Mouse (Mus musculus): ENCODE measurements around the gene Prkab1. TPM values are rescaled to one million over a fixed set of nuclear protein-coding genes. Genes with fewer than 3 reads are reported as not detected.

Prkab1 gene
- total and polyA plus RNA-seq, 2 experiments, result 13.6 to 48.5 TPM

GRCm38 (mm10) chr5:116031190-116031577 lies 6.9 kb upstream of the Prkab1 start:
- DNase-seq (ENCODE audit: extremely low read depth, low read depth, low spot score), result peak; percentile 15
- H3K79me2 ChIP-seq (ENCODE audit: control insufficient read depth, insufficient read depth, low read length), result no peaks in the 10 kb centered on the region
- no peak overlapping the region for H3K9ac ChIP-seq (ENCODE audit: low read depth, low read length)
- no peaks in the 10 kb centered on the region for H3K4me1 ChIP-seq (ENCODE audit: control insufficient read depth, insufficient read depth, low read length)
- no peak overlapping the region for H3K4me3 ChIP-seq (ENCODE audit: insufficient read depth, low read depth, low read length)
- H3K36me3 ChIP-seq (ENCODE audit: control insufficient read depth, insufficient read depth, low read length), result no peaks in the 10 kb centered on the region
- no peaks in the 10 kb centered on the region for H3K27me3 ChIP-seq (ENCODE audit: control insufficient read depth, insufficient read depth, low read length)
- no peak overlapping the region for H3K27ac ChIP-seq (replicated peaks; ENCODE audit: insufficient read depth, low read depth, low read length)
- WGBS, result 7% methylated on average over 14 of the region's 14 CpGs
- TF ChIP-seq POLR2A (IDR thresholded peaks at IDR 0.05; ENCODE audit: extremely low read depth, insufficient read depth, low read length), result no peak
- peak; percentile 85 for TF ChIP-seq CTCF (IDR thresholded peaks at IDR 0.05; ENCODE audit: low read depth, low read length)

- H3K4me3 ChIP-seq (ENCODE audit: insufficient read depth, low read depth, low read length), result no peak overlapping the region
- DNase-seq (ENCODE audit: extremely low read depth, low read depth, low spot score), result no peak
- no peaks in the 10 kb centered on the region for H3K79me2 ChIP-seq (ENCODE audit: control insufficient read depth, insufficient read depth, low read length)
- no peak overlapping the region for H3K27ac ChIP-seq (replicated peaks; ENCODE audit: insufficient read depth, low read depth, low read length)
- TF ChIP-seq CTCF (IDR thresholded peaks at IDR 0.05; ENCODE audit: low read depth, low read length), result no peak
- no peak for TF ChIP-seq POLR2A (IDR thresholded peaks at IDR 0.05; ENCODE audit: extremely low read depth, insufficient read depth, low read length)
- no peaks in the 10 kb centered on the region for H3K36me3 ChIP-seq (ENCODE audit: control insufficient read depth, insufficient read depth, low read length)
- H3K9ac ChIP-seq (ENCODE audit: low read depth, low read length), result no peak overlapping the region
- no peaks in the 10 kb centered on the region for H3K27me3 ChIP-seq (ENCODE audit: control insufficient read depth, insufficient read depth, low read length)
- WGBS, result 24% methylated on average over 19 of the region's 19 CpGs
- H3K4me1 ChIP-seq (ENCODE audit: control insufficient read depth, insufficient read depth, low read length), result no peaks in the 10 kb centered on the region
Measured at GRCm38 (mm10) chr5:116030566-116031189, 6.4 kb upstream of the Prkab1 start.

- Histone ChIP-seq H3K27ac (replicated peaks; ENCODE audit: insufficient read depth, low read depth, low read length) (no peak overlapping the region), H3K79me2 (ENCODE audit: control insufficient read depth, insufficient read depth, low read length) (no peaks in the 10 kb centered on the region), H3K27me3 (ENCODE audit: control insufficient read depth, insufficient read depth, low read length) (no peaks in the 10 kb centered on the region), H3K4me1 (ENCODE audit: control insufficient read depth, insufficient read depth, low read length) (no peaks in the 10 kb centered on the region), H3K4me3 (ENCODE audit: insufficient read depth, low read depth, low read length) (no peak overlapping the region), H3K36me3 (ENCODE audit: control insufficient read depth, insufficient read depth, low read length) (no peaks in the 10 kb centered on the region), H3K9ac (ENCODE audit: low read depth, low read length) (no peak overlapping the region)
- DNase-seq (ENCODE audit: extremely low read depth, low read depth, low spot score), result no peak
- TF ChIP-seq CTCF (IDR thresholded peaks at IDR 0.05; ENCODE audit: low read depth, low read length) (no peak), POLR2A (IDR thresholded peaks at IDR 0.05; ENCODE audit: extremely low read depth, insufficient read depth, low read length) (no peak)
- WGBS, result 65% methylated on average over 7 of the region's 7 CpGs
Measured at GRCm38 (mm10) chr5:116029071-116029470, 4.8 kb upstream of the Prkab1 start.

GRCm38 (mm10) chr5:116026561-116026960 lies 2.3 kb upstream of the Prkab1 start:
- WGBS, result 72% methylated on average over 14 of the region's 14 CpGs
- no peak overlapping the region for H3K27ac ChIP-seq (replicated peaks; ENCODE audit: insufficient read depth, low read depth, low read length)
- TF ChIP-seq CTCF (IDR thresholded peaks at IDR 0.05; ENCODE audit: low read depth, low read length) (no peak), POLR2A (IDR thresholded peaks at IDR 0.05; ENCODE audit: extremely low read depth, insufficient read depth, low read length) (no peak)
- peaks cover 13% of the 10 kb centered on the region for H3K4me1 ChIP-seq (ENCODE audit: control insufficient read depth, insufficient read depth, low read length)
- peaks cover 6% of the 10 kb centered on the region; the same call in 1 of the 2 replicates for H3K79me2 ChIP-seq (ENCODE audit: control insufficient read depth, insufficient read depth, low read length)
- H3K27me3 ChIP-seq (ENCODE audit: control insufficient read depth, insufficient read depth, low read length), result no peaks in the 10 kb centered on the region
- DNase-seq (ENCODE audit: extremely low read depth, low read depth, low spot score), result no peak
- no peak overlapping the region for H3K9ac ChIP-seq (ENCODE audit: low read depth, low read length)
- no peak overlapping the region for H3K4me3 ChIP-seq (ENCODE audit: insufficient read depth, low read depth, low read length)
- no peaks in the 10 kb centered on the region for H3K36me3 ChIP-seq (ENCODE audit: control insufficient read depth, insufficient read depth, low read length)

GRCm38 (mm10) chr5:116026107-116026506 lies 1.8 kb upstream of the Prkab1 start:
- TF ChIP-seq POLR2A (IDR thresholded peaks at IDR 0.05; ENCODE audit: extremely low read depth, insufficient read depth, low read length) (no peak), CTCF (IDR thresholded peaks at IDR 0.05; ENCODE audit: low read depth, low read length) (no peak)
- H3K79me2 ChIP-seq (ENCODE audit: control insufficient read depth, insufficient read depth, low read length), result peaks cover 8% of the 10 kb centered on the region; the same call in 1 of the 2 replicates
- DNase-seq (ENCODE audit: extremely low read depth, low read depth, low spot score), result no peak
- H3K9ac ChIP-seq (ENCODE audit: low read depth, low read length), result no peak overlapping the region
- H3K36me3 ChIP-seq (ENCODE audit: control insufficient read depth, insufficient read depth, low read length), result peaks cover 1% of the 10 kb centered on the region; the same call in 1 of the 2 replicates
- H3K27ac ChIP-seq (replicated peaks; ENCODE audit: insufficient read depth, low read depth, low read length), result no peak overlapping the region
- H3K4me1 ChIP-seq (ENCODE audit: control insufficient read depth, insufficient read depth, low read length), result peaks cover 17% of the 10 kb centered on the region
- H3K4me3 ChIP-seq (ENCODE audit: insufficient read depth, low read depth, low read length), result no peak overlapping the region
- no peaks in the 10 kb centered on the region for H3K27me3 ChIP-seq (ENCODE audit: control insufficient read depth, insufficient read depth, low read length)
- WGBS, result 90% methylated on average over 5 of the region's 5 CpGs

- H3K79me2 ChIP-seq (ENCODE audit: control insufficient read depth, insufficient read depth, low read length), result peaks cover 8% of the 10 kb centered on the region; the same call in 1 of the 2 replicates
- TF ChIP-seq POLR2A (IDR thresholded peaks at IDR 0.05; ENCODE audit: extremely low read depth, insufficient read depth, low read length) (no peak), CTCF (IDR thresholded peaks at IDR 0.05; ENCODE audit: low read depth, low read length) (no peak)
- H3K27me3 ChIP-seq (ENCODE audit: control insufficient read depth, insufficient read depth, low read length), result no peaks in the 10 kb centered on the region
- H3K9ac ChIP-seq (ENCODE audit: low read depth, low read length), result peak overlapping the region; percentile 85
- under 1% methylated on average over 28 of the region's 28 CpGs for WGBS
- peaks cover 8% of the 10 kb centered on the region; the same call in 1 of the 2 replicates for H3K36me3 ChIP-seq (ENCODE audit: control insufficient read depth, insufficient read depth, low read length)
- H3K4me1 ChIP-seq (ENCODE audit: control insufficient read depth, insufficient read depth, low read length), result peaks cover 37% of the 10 kb centered on the region
- no peak for DNase-seq (ENCODE audit: extremely low read depth, low read depth, low spot score)
- peak overlapping the region; percentile 82 for H3K4me3 ChIP-seq (ENCODE audit: insufficient read depth, low read depth, low read length)
- H3K27ac ChIP-seq (replicated peaks; ENCODE audit: insufficient read depth, low read depth, low read length), result peak overlapping the region; percentile 78
Measured at GRCm38 (mm10) chr5:116023821-116024284, 455 bp downstream of the Prkab1 start.

Data from liver, adult 2 months (tissue).